Mouse (Mus musculus): Measurements from ENCODE around the gene Ugt1a2. TPM values are rescaled to one million over a fixed set of nuclear protein-coding genes. Genes with fewer than 3 reads are reported as not detected.
"Not testable (repeated sequence)": the region's sequence is repeated elsewhere in the genome, so short reads cannot be mapped to it uniquely, and the experiment has no call there.

Gene Ugt1a2
- not detected for total RNA-seq (2021)

GRCm38 (mm10) chr1:88200456-88200855 is at the start of gene Ugt1a2:
TSS of gene Ugt1a2 (plus strand) at chr1:88200601.
- no peak for DNase-seq (ENCODE audit: low spot score in 2 of 2)
- intact Hi-C loops (cut with DNase I), result no loop called here

GRCm38 (mm10) chr1:88158430-88158829 is 42.0 kb upstream of the Ugt1a2 start:
- DNase-seq (ENCODE audit: low spot score in 2 of 2), result no peak
- intact Hi-C loops (cut with DNase I), result no loop called here

DNA sequence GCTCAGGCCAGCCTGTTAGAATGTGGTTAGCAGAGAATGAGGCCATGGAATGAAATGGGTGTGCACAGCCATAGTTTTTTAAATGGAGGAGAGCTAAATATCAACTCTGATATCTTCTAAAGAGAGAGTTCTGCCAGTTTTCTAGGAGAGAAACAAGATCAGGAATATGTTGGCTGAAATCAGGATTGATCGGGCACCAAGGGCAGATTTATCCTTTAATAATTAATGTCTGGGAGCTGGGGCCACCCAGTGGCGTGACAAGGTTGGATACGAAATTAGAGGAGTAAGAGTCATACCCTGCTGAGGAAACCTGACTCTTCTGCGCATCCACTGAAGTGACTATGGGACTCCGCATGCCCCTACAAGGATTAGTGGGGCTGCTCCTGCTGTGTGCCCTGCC is 34.7 kb upstream of the Ugt1a2 start, which contains the start of gene Ugt1a5:
Gene Ugt1a5 (plus strand): TSS at position 302 of the 400 bp plus-strand sequence.
- DNase-seq (ENCODE audit: low spot score in 2 of 2), result no peak
- intact Hi-C loops (cut with DNase I), result no loop called here

- DNase-seq (ENCODE audit: low spot score in 2 of 2); intact Hi-C loops (cut with DNase I): not testable (repeated sequence)
Observed at GRCm38 (mm10) chr1:88172190-88172589, 28.2 kb upstream of the Ugt1a2 start.

DNA sequence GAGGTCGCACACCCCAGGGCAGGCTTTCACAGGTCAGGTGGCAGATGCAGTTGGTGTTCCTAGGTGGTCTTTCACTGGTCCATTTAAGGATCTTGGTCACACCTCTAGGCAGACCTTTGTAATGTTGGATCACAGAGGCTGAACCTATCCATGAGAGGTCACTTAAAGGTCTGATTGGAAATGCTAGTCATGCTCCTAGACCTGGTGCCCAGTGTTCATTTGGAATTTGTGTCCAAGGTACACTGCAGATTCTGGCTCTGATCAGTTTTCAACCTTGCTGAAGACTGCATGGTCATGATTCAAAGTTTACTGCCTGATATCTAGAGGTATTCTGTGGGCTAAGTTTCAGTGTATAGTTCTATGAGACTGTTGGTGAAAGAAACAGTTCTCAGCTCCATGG is 20.7 kb upstream of the Ugt1a2 start:
- DNase-seq (ENCODE audit: low spot score in 2 of 2), result no peak
- intact Hi-C loops (cut with DNase I), result no loop called here

DNA sequence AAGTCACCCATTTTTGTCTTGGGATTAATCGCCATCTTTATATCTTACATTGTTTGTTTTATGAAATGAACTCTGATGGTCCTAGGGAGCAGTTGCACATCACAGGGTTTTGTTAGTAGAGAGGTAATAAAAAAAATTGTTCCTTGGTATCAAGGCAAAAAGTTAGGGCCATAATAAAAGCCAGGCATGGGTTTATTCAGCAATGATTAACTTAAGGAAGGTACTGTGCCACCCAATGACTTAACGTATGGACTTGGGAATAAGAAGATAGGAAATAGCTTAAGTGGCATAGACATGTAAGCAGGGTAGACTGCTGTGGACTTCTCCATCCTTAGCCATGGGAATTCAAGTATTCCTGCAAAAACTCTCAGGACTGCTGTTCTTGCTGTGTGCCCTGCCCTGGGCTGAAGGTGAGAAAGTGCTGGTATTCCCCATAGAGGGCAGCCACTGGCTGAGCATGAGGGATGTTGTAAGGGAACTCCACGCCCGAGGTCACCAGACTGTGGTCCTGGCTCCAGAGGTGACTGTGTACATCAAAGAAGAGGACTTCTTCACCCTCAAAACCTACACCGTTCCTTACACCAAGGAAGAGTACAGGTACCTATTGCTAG is 14.0 kb upstream of the Ugt1a2 start:
- intact Hi-C loops (cut with DNase I), result no loop called here
- no peak for DNase-seq (ENCODE audit: low spot score in 2 of 2)

GRCm38 (mm10) chr1:88192136-88192535 is 8.3 kb upstream of the Ugt1a2 start:
- intact Hi-C loops (cut with DNase I), result no loop called here

DNA sequence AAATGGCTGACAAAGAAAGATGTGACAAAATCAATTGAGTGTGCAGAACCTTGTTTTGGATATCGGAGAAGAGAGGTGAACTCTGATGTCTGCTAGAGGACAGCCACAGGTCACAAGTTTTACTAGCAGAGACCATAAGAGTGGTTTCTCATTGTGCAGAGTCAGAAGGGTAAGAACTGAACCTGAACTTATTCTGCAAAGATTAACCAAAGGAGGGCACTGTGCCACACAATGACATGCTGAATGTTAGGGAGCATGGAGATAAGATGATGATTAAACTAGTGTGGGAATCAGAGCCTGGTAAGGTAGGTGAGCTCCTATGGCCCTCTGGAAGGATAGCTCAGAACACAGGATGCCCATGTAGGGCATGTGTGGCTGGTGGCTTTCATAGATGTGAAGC is 4.7 kb upstream of the Ugt1a2 start:
- intact Hi-C loops (cut with DNase I), result no loop called here
- DNase-seq (ENCODE audit: low spot score in 2 of 2), result no peak

More at GRCm38 (mm10) chr1:88192136-88192535, 8.3 kb upstream of the Ugt1a2 start:
- DNase-seq (ENCODE audit: low spot score in 2 of 2), result no peak

- DNase-seq (ENCODE audit: low spot score in 2 of 2), result no peak
- intact Hi-C loops (cut with DNase I), result no loop called here
Observed at GRCm38 (mm10) chr1:88197443-88197842, 3.0 kb upstream of the Ugt1a2 start.

- intact Hi-C loops (cut with DNase I), result no loop called here
- DNase-seq (ENCODE audit: low spot score in 2 of 2), result no peak
Observed at GRCm38 (mm10) chr1:88199996-88200395, 405 bp upstream of the Ugt1a2 start.

DNA sequence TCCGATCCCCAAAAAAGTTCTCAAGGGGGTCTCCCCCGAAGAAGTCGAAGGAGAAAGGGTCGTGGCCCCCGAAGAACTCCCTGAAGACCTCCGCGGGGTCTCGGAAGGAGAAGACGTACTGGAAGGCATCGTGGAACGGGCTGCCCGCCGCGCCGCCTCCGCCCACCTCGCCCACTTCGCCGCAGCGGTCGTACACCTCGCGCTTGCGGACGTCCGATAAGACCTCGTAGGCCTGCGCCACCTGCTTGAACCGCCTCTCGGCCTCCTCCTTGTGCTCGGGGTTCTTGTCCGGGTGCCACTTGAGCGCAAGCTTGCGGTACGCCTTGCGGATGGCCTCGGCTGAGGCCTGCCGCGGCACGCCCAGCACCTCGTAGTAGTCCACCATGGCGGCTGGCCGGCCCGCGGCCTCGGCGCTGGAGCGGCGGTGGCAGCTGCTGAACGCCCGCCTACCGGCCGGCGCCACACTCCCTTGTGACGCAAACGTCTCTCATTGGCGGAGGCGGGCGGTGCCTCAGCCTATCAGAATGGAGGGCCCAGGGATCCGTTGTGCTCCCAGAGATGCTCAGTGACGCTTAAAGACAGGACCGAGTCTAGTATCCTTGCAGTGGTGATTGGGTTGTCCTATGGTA is 5.0 kb downstream of the Ugt1a2 start, which contains the start of gene Dnajb3:
Gene Dnajb3 (minus strand): TSS at position 489 of the 629 bp plus-strand sequence.
- peak; percentile 87 to 91 for DNase-seq (ENCODE audit: low spot score in 2 of 2)
- intact Hi-C loops (cut with DNase I), result no loop called here

DNA sequence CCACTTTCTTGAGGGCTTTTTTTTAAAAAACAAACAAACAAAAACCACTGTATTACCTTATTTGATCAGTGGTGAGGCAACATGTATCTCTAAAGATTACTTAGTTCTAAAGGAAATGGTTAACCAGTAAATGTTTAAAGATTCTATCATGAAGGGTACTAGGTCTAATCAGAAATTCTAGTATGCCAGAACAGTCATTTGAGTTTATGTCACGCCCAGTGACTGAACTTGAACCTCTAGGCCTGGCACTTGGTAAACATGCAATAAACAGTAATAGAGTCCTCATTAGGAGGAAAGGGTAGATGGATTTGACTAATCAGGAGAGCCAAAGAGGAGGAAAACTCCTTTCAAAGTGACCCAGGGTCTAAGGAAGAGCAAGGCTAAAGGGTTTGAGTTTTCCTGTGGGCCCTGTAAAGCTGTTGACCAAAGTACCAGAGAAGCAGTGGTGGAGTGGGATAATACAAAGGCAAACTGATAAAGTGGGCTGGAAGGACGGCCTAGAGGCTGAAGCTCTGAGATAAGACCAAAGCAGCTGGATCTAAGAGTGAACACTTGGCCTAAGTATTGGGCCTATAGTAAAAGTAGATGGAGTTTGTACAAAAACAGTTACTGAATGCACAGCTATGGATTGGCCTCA is 6.6 kb downstream of the Ugt1a2 start:
- no peak for DNase-seq (ENCODE audit: low spot score in 2 of 2)
- intact Hi-C loops (cut with DNase I), result no loop called here

GRCm38 (mm10) chr1:88211812-88212211 is 11.4 kb downstream of the Ugt1a2 start, which contains the start of gene Ugt1a1:
TSS of gene Ugt1a1 (plus strand) at chr1:88211959.
- intact Hi-C loops (cut with DNase I), result no loop called here

DNA sequence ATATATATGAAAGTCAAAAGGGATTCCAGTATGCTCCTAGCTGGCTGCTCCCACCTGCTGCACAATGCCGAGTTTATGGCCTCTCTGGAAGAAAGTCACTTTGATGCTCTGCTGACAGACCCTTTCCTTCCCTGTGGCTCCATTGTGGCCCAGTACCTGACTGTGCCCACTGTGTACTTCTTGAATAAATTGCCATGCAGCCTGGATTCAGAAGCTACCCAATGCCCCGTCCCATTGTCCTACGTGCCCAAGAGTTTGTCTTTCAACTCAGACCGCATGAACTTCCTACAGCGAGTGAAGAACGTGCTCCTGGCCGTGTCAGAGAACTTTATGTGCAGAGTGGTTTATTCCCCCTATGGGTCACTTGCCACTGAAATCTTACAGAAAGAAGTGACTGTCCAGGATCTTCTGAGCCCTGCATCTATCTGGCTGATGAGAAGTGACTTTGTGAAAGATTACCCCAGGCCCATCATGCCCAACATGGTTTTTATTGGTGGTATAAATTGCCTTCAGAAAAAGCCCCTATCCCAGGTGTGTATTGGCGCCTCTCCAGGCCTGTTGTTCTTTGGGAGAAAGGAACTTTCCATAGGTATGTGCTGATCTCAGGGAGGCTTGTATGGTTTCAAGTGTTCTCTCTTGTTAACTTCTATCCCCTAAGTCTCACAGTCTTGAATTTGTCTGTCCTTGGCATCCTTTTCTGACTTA is 12.1 kb downstream of the Ugt1a2 start:
- intact Hi-C loops (cut with DNase I), result no loop called here
- no peak for DNase-seq (ENCODE audit: low spot score in 2 of 2)

More at GRCm38 (mm10) chr1:88211812-88212211, 11.4 kb downstream of the Ugt1a2 start, which contains the start of gene Ugt1a1:
- DNase-seq (ENCODE audit: low spot score in 2 of 2), result no peak

GRCm38 (mm10) chr1:88213061-88213460 is 12.7 kb downstream of the Ugt1a2 start:
- no peak for DNase-seq (ENCODE audit: low spot score in 2 of 2)
- intact Hi-C loops (cut with DNase I), result no loop called here

DNA sequence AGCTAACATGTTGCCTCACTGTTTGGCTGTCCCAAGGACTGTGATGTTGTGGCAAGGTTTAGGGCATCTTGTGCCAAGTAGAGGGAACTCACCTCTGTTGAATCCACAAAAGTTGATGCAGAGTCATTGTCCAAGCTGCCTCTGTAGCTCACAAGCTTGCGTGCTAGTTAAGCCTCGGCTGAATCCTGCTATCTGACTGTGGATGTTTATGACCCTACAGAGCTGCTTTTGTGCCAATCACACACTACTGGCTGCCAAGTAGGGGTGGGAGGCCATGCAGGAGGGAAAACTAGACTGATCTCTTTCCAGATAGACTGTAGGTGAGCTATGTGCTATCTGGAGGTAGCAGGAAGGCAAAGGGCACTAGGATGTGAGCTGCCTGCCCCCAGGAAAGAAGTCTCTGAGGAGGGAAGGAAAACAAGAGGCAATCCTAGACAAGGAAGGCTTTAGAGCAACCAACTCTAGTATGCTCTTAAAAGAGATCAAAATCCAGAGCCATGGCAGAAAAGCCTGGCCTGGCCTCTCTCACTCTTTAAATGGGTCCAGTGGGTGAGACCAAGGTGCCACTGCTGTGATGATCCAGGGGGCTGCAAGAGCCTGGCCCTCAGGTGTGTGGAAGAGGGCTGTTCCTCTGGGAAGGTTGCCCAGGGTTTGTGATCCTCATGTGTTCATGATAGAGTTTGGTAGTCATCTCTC is 13.5 kb downstream of the Ugt1a2 start:
- intact Hi-C loops (cut with DNase I), result no loop called here
- no peak for DNase-seq (ENCODE audit: low spot score in 2 of 2)

DNA sequence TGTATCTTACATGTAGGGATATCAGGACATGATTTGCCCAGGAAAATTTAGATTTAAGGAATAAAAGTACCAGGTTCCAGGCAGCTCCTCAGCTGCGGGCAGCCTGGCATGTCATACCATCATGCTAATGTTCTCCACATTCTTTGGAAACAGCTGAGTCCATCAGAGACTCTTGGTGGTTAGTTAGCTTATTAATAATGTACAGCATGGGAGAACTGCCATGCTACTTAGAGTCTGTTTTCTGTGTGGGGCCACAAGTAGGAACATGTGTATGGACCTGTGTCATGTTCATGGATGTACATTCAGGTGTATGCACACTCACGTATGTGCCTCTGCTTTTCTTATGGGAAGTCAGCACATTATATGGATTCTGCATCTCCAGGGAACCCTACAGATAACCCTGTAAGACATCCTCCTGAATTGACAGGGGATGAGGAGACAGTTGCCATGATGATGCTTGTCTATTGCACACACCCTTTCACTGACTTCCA is 14.1 kb downstream of the Ugt1a2 start:
- intact Hi-C loops (cut with DNase I), result no loop called here
- no peak for DNase-seq (ENCODE audit: low spot score in 2 of 2)

DNA sequence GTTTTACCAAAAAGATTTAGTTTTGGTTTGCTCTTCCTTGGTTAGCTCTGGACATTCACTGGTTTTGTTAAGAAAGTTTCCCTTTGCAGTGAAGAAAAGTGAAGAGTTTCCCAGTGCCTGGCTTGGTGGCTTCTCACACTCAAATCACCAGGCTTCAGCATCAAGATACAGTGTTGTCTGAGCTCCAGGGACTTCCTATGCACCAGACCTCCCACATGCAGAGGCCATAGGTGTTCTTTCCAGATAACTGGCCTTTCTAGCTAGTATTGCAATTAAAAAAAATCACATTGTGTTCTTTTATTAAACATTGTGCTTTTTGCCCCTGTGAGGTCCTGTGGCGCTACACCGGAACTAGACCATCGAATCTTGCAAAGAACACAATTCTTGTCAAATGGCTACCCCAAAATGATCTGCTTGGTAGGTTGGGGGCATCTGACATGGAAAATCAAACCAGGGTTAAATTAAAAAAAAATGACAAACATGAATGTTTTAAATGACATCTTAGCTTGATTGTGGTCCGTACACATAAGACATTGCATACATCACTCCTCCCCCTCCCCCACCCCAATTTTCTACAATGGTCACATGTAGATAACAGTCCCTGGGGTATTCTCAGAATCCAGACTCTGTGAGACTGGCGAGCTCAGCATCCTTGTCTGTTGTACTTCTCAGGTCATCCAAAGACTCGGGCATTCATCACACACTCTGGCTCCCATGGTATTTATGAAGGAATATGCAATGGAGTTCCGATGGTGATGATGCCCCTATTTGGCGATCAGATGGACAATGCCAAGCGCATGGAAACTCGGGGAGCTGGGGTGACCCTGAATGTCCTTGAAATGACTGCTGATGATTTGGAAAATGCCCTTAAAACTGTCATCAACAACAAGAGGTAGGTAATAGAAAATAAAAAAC is 15.3 kb downstream of the Ugt1a2 start:
- intact Hi-C loops (cut with DNase I), result no loop called here
- DNase-seq (ENCODE audit: low spot score in 2 of 2), result no peak

Measured in left cerebral cortex, postnatal 25 days (tissue).